Comparison of ENCODE assay signal across 20 mouse cellular contexts in the genomic region with DNA sequence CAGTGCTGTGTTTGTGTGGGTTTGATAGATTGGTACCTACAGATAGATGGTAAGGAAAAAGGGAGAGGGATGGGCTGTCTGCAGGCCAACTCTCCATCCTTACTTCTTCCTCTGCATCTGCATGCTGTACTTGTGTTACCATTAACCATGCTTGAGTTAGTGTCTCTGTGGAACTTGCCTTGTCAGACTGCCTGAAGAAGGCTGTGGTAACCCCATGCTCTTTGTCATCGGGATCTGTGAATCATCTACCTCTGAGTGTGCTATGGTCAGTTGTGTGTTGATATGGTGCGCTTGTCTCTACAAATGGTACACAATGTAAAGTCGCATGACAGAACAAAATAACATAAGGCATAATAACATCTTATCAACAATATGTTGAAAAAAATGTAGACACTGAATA.
A peak's percentile ranks its signal among the peaks of the same experiment; 100 is the strongest.
DNase-seq lines count a peak whose midpoint lies in the region.
"Had no signal": no experiment of that assay in that cellular context is flagged by ENCODE, and none has a peak within 500 bp of the region (broad histone marks: within the 10 kb centered on the region; RNA-seq: fewer than 3 reads in every experiment).

No protein-coding gene starts in this region.

- intact Hi-C loops in heart, postnatal 25 days (cut with DNase I) = no loop called here

- DNase-seq in heart, adult 11 months = peak; percentile 57
- no peak for DNase-seq in heart, postnatal 25 days (ENCODE audit: low spot score)
- peak; percentile 23 to 33 for DNase-seq in kidney, adult 8-10 months
- no peak for DNase-seq in kidney, postnatal 14 days
- peak; percentile 16 for DNase-seq in right cerebral cortex, postnatal 10 days (ENCODE audit: low spot score in 2 of 2)
- DNase-seq in right cerebral cortex, adult 18-20 months = no peak
- DNase-seq in cerebellum, adult 8-10 months = no peak
- DNase-seq: adrenal gland, adult 2 months; adrenal gland, postnatal 14 days; B cell, adult 2 months; cerebellum, adult 11 months; cerebellum, adult 2 months; cerebellum, postnatal 10 days; cerebellum, postnatal 36 days; embryo, embryonic 11 days; gastrocnemius, adult 2 months; gastrocnemius, postnatal 14 days; heart, adult 18-20 months; heart, postnatal 10 days; heart, postnatal 4 days had no signal

Comparison
In these comparisons a context has a peak if more than half of its experiments do, and no peak if none do; other contexts are left out.
1. DNase-seq: peak in heart, adult 11 months (single experiment), kidney, adult 8-10 months (2 of 2) and right cerebral cortex, postnatal 10 days (2 of 2); none in heart, postnatal 25 days (single experiment), kidney, postnatal 14 days (single experiment), right cerebral cortex, adult 18-20 months (single experiment) and cerebellum, adult 8-10 months (single experiment).